Mouse (Mus musculus) splenic B cell, adult 2 months (primary cell): ENCODE results near the gene Sptbn1.

Experiments
- DNase-seq: peaks from one replicate; pipeline ENCODE4 v3.0.0-alpha.2; 2011; ENCODE audit warnings: low read depth, low spot score
- H3K27me3 ChIP-seq: 2 replicates; pipeline ENCODE4 v1.6.1; 2012; ENCODE audit warnings: mild to moderate bottlenecking, low read length, moderate library complexity, mixed read lengths; ENCODE audit not compliant: control insufficient read depth, poor library complexity, insufficient read depth, severe bottlenecking
- H3K36me3 ChIP-seq: 2 replicates; pipeline ENCODE4 v1.6.1; 2012; ENCODE audit warnings: mild to moderate bottlenecking, low read length, moderate library complexity, mixed read lengths; ENCODE audit not compliant: control insufficient read depth, poor library complexity, insufficient read depth, severe bottlenecking

The Sptbn1 gene

DNA sequence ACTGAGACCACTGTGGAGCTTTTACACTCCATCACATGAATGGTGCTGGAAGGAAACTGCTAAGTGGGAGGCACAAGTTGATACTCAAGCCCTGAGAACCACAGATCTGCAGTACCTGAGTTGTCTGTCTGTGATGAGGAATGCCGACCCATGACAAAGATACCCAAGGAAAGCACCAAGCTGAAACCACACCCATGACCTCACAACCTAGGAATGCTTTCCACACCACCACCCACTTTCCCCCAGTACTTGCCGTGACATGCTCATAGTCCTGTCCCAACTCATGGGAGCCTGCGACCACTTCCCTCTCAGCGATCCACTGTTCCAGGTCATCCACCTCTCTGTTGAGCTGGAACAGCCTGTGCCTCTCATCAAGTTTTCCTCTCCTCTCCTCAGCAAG, 149.9 kb downstream of the Sptbn1 start:
- no peaks in the 10 kb centered on the region for H3K27me3 ChIP-seq
- no peak for DNase-seq
- H3K36me3 ChIP-seq = peaks cover 51% of the 10 kb centered on the region

DNA sequence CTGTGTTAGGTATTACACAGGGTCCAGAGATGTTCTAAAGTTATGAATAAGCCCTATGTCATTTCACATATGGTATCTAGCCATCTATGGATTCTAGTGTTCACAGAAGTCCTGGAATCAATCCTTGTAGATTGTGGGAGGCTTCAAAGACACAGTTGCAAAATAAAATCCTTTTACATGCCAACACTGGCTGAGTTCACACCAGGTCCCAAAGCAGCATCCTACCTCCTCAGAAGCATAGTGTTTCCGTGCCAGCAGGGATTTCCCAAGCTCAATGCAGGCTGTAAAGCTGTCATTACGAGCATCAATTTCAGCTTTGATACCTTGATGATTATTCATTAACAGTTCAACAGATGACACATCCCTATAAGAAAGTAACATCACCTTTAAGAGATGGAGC, 154.3 kb downstream of the Sptbn1 start:
- DNase-seq = no peak
- Histone ChIP-seq H3K27me3 (no peaks in the 10 kb centered on the region), H3K36me3 (peaks cover 46% of the 10 kb centered on the region)

DNA sequence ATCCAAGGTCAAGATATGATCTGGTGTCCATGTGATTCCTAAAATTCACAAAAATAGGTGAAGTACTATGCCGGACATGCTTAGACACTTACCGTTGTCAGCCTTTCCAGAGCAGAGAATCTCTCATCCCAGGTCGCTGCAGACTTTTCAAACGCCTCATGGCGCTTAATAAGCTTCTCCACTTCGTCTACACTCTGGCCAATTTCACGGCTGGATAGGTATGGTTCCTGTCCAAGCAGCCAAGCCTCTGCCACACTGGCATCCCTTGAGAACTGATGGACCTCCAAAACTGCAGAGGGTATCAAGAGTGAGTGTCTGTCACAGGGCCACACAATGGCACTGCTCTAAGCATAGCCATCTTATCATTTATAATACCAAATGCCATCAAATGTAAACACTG, 157.3 kb downstream of the Sptbn1 start:
- peaks cover 29% of the 10 kb centered on the region for H3K36me3 ChIP-seq
- no peaks in the 10 kb centered on the region for H3K27me3 ChIP-seq
- no peak for DNase-seq

DNA sequence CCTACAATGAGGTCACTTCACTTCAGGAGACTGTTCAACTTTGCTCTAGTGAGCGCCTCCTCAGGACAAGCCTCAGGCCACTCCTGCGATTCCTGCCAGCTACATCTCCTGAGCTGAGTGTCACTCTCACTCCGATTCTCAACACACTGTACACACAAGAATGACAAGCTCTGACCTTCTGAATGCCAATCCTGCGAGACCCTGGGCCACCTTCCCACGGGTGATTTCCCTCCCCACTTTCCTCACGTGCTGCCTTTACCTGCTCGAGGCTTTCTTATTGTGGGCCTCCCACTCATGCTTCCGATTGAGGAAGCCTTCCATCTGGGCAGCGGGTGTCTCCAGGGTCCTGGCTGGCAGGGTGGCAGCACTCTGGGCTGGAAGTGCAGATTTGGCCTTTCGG, 163.8 kb downstream of the Sptbn1 start:
- no peaks in the 10 kb centered on the region; the same call in 1 of the 2 replicates for H3K27me3 ChIP-seq
- H3K36me3 ChIP-seq = peaks cover 18% of the 10 kb centered on the region
- no peak for DNase-seq

DNA sequence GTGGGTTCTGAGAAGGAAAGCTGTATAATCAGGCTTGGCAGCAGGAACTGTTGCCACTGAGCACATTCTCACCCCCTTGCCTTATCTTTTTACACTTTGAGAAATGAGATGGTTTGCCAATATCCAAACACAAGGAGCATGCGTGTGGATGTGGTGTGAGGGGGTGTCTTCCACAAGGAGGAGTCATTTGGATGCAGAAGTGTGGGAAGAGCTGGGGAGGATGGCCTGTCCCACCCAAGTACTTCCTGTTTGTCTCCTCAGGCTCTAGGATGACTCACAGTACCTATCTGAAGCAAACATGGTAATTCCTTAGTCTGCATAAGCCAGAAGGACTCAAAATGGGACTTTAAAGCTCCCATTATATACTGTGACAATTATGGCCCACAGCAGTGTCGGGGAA, 165.4 kb downstream of the Sptbn1 start:
- DNase-seq = no peak
- peaks cover 17% of the 10 kb centered on the region for H3K36me3 ChIP-seq
- no peaks in the 10 kb centered on the region; the same call in 1 of the 2 replicates for H3K27me3 ChIP-seq

DNA sequence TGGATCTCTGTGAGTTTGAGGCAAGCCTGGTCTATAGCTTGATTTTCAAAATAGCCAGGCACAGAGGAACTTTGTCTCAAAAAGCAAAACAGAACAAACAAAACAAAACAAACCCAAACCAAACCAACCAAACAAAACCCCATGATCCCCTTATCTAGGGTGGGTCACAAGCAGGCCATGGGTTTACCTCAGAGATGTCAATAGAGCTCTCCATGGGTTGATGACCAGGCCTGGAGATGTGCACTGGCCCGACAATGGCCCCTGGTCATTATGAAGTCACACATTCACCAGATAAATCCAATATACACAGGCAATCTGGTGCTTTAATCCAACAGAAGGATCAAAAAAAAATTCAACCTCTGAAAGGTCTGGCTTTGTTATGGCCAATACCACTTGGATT, 166.2 kb downstream of the Sptbn1 start:
- no peak for DNase-seq
- Histone ChIP-seq H3K36me3 (peaks cover 17% of the 10 kb centered on the region), H3K27me3 (no peaks in the 10 kb centered on the region; the same call in 1 of the 2 replicates)

DNA sequence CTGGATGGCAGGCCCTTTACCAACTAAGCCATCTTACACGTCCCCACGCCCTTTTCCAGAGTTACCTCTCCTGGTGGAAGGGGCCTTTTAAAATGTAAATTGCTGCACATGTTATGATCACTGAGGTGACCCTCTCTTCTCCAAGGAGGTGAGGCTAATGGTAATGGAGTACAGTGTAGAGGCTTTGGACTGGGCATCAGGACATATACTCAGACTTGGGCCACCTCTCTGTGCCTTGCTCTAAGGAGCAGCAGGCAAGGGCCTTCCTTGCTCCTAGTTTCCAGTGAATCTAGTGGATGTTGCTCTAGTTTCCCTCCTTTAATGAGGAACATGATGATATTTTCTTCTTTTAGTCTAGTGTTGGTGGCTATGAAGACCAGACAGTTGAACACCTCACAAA, 166.8 kb downstream of the Sptbn1 start:
- no peak for DNase-seq
- Histone ChIP-seq H3K27me3 (no peaks in the 10 kb centered on the region; the same call in 1 of the 2 replicates), H3K36me3 (peaks cover 15% of the 10 kb centered on the region)

DNA sequence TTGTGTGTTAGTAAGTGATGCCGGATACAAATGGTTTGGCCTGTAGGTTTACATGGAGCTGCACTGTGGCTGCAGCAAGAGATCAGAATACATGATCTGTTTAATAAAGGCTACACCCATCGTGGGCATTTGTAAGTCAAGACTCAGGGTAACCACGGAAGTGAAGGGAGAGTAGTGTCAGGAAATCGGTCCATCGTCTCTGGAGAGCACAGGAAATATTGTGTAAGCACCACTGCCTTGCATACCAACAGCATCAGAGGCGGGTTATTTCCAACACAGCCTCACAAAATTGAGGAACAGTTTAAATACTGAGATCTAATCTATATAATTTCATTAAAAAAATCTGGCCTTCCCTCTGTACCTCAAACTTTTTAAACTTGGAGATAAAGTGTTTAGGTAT, 168.1 kb downstream of the Sptbn1 start:
- no peak for DNase-seq
- Histone ChIP-seq H3K27me3 (no peaks in the 10 kb centered on the region), H3K36me3 (peaks cover 15% of the 10 kb centered on the region)

DNA sequence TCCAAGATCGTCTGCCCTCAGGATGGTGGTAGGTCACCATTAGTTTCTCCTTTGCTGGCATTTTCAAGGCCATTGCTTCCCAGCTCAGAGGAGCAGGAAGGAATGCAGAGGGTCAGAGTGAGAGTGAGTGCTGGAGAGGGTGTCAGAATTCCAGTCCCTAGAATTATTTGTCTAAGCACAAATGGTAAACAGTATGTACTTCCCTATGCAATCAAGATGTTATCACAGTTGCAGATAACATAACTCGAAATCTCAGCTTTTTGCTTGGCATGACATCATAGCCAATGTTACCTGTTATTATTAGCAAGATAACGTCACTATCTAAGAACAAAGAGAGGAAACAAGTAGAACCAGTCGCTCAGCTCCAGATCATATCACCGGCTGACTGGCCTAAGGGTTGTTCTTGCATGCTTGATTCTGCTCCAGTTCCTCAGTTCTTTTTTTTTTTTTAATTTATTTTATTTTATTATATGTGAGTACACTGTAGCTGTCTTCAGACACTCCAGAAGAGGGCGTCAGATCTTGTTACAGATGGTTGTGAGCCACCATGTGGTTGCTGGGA, 172.7 kb downstream of the Sptbn1 start:
- Histone ChIP-seq H3K36me3 (peaks cover 5% of the 10 kb centered on the region), H3K27me3 (no peaks in the 10 kb centered on the region)
- DNase-seq = no peak

DNA sequence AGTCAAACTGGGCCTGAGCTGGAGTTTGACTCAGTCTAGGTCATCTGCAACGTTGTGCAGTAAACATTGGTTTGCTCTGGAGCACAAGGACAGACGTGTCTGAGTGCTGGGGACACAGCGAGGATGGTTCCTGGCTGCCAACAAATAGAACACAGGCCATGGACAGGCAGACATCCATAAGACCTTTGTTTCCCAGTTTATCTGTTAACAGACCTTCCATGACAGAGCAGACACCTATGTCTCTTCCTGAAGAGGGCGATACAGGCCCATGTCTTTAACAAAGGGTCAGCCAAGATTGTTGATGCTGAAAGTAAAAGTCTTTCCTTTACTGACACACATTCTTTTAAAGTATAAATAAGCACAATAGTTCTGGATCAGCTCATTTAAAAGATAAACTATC, 176.1 kb downstream of the Sptbn1 start:
- DNase-seq = peak; percentile 58
- Histone ChIP-seq H3K36me3 (no peaks in the 10 kb centered on the region), H3K27me3 (no peaks in the 10 kb centered on the region)

DNA sequence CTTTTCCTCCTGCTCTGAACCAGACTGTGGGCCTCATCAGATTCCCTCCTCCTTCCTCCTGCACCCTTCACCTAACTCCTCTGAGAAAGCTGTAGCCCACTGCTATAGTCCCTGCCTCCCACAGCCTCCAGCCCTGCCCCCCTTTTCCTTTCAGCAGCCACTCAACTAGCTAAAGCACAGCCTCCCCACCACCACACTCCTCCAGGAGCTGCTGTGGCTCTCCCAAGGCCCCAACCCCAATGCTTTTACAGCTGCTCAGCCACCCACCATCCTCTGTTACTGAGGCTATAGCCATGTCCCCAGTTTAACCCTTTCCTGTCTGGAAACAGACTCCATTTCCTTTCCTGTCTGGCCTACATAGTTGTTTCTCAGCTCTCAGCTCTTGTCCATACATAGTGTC, 182.9 kb downstream of the Sptbn1 start:
- no peaks in the 10 kb centered on the region for H3K27me3 ChIP-seq
- DNase-seq = no peak
- no peaks in the 10 kb centered on the region for H3K36me3 ChIP-seq

DNA sequence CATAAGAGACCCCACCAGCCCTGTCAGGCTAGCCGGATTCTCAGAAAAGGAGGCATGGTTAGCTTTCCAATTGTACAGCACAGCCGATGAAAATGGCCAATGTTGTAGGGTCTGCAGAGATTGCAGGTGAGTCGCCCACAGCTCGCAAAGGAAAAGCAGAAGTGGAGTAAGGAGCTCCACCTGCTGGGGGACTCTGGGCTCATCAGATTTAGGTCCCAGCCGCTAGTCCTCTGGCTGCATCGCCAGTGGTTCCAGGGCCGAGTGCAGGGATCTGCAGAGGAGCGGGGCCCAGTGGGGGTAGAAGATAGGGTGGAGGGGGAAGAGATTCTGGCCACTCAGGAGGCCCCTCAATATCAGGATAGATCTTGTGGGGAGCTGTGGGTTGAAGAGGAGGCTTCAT, 210.7 kb downstream of the Sptbn1 start:
- peak; percentile 49 for DNase-seq
- H3K36me3 ChIP-seq = no peaks in the 10 kb centered on the region
- H3K27me3 ChIP-seq = no peaks in the 10 kb centered on the region
